Mouse (Mus musculus) testis, adult 2 months (tissue): ENCODE data around the gene Sik1. TPM values are rescaled to one million over a fixed set of nuclear protein-coding genes. Genes with fewer than 3 reads are reported as not detected.

Source experiments
- H3K27ac ChIP-seq: fragments of 200-500 bp; 2 replicates; pipeline ENCODE4 v1.5.1; 2012; ENCODE audit warnings: low read depth, low read length; ENCODE audit not compliant: control insufficient read depth, insufficient read depth
- H3K27me3 ChIP-seq: fragments of 200-500 bp; 2 replicates; pipeline ENCODE4 v1.6.1; 2012; ENCODE audit warnings: mild to moderate bottlenecking, low read length, moderate library complexity; ENCODE audit not compliant: control insufficient read depth, insufficient read depth
- H3K36me3 ChIP-seq: fragments of 200-500 bp; 2 replicates; pipeline ENCODE4 v1.6.1; 2012; ENCODE audit warnings: mild to moderate bottlenecking, low read length; ENCODE audit not compliant: control insufficient read depth, insufficient read depth
- H3K4me1 ChIP-seq: fragments of 200-500 bp; 2 replicates; pipeline ENCODE4 v1.6.1; 2012; ENCODE audit warnings: low read length; ENCODE audit not compliant: control insufficient read depth, insufficient read depth
- H3K4me3 ChIP-seq: fragments of 200-500 bp; 2 replicates; pipeline ENCODE4 v1.5.1; 2012; ENCODE audit warnings: low read depth, mild to moderate bottlenecking, low read length, moderate library complexity, mixed read lengths; ENCODE audit not compliant: control insufficient read depth
- CTCF ChIP-seq: fragments of 200-500 bp; IDR thresholded peaks from 2 replicates; pipeline ENCODE4 v1.5.1; 2012; ENCODE audit warnings: low read depth, mild to moderate bottlenecking, inconsistent platforms, low read length, moderate library complexity; ENCODE audit not compliant: control insufficient read depth, insufficient read depth, insufficient replicate concordance
- POLR2A ChIP-seq: fragments of 200-500 bp; IDR thresholded peaks from 2 replicates; pipeline ENCODE4 v1.6.1; 2012; ENCODE audit warnings: low read depth, mild to moderate bottlenecking, inconsistent platforms, low read length, moderate library complexity; ENCODE audit not compliant: control insufficient read depth
- polyA plus RNA-seq: library from polyadenylated mRNA; depleted of rRNA; stranded (reverse); fragments of >200 nt; gene quantifications from 2 replicates; pipeline ENCODE4 v1.2.3, GENCODE M21; 2012; rRNA removed

Gene Sik1
- polyA plus RNA-seq, 1 experiment: 19.2 TPM

DNA sequence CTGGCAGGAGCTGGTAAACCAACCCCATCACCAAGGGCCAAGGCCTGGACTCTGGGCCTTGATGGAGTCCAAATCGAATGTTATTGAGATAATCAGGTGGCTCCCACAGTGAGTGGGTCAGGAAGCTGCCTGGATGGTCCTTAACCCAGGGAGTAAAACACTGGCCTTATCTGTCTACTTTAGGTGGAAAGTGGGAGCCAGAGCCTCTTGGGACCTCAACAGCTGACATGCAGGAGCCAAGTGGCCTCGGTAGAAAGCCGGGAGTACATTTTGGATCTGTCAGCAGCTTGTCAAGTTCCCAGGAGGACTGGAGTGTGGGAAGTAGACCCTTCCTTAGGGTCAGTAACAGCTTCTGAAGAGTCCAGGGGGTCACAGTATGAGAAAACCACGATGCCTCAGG is 59.7 kb downstream of the Sik1 start:
- no peak overlapping the region for H3K27ac ChIP-seq
- H3K4me3 ChIP-seq: no peak overlapping the region
- peaks cover 4% of the 10 kb centered on the region; the same call in 1 of the 2 replicates for H3K4me1 ChIP-seq
- no peaks in the 10 kb centered on the region for H3K36me3 ChIP-seq
- H3K27me3 ChIP-seq: no peaks in the 10 kb centered on the region
- TF ChIP-seq CTCF: no peak
- no peak for TF ChIP-seq POLR2A

Other genes with a start within 250 kb of the Sik1 start
- gene Cbs, start 218.6 kb downstream of the Sik1 start, polyA plus RNA-seq: 0.58 and 8.2 TPM in 2 replicates
- 33.2 and 39.6 TPM in 2 replicates for gene U2af1, start 196.9 kb downstream of the Sik1 start, polyA plus RNA-seq
- not detected in 2 replicates for gene Cryaa, start 178.0 kb downstream of the Sik1 start, polyA plus RNA-seq
- gene Rrp1b, start 180.3 kb upstream of the Sik1 start, polyA plus RNA-seq: 6.7 and 7.2 TPM in 2 replicates
- 32.3 and 34.3 TPM in 2 replicates for gene Hsf2bp, start 180.5 kb upstream of the Sik1 start, polyA plus RNA-seq